Mouse (Mus musculus): ENCODE measurements around the gene I830077J02Rik. TPM values are rescaled to one million over a fixed set of nuclear protein-coding genes. Genes with fewer than 3 reads are reported as not detected.

I830077J02Rik gene
- polyA plus RNA-seq, 1 experiment from 2014 or later: 1.4 TPM

DNA sequence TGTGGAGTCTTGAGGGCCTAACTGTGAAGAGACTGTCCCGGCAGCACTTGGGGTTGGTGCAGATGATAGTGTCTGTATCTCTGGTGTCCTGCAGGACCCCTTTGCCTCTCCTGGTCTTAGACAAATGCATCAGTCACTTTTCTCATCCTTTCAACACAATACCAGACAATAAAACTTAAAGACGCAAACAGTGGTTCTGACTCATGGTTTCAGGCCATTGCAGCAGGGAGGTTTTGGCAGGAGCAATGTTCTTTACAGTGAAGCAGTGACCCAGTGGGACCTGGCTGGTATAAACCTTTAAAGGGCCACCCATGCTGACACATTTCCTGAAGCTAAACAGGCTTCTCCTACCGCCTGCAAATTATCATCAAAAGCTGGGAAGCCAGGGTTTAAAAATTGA is 41.3 kb downstream of the I830077J02Rik start:
- Histone ChIP-seq H3K4me2 (no peak overlapping the region), H3K9ac (no peak overlapping the region), H3K27me3 (replicated peaks) (no peaks in the 10 kb centered on the region), H3K4me1 (peaks cover 20% of the 10 kb centered on the region), H3K36me3 (no peaks in the 10 kb centered on the region), H3K27ac (0 out of 2 replicates have a peak overlapping the region, but pooled peaks have one; percentile 26), H3K9me3 (no peaks in the 10 kb centered on the region), H3K4me3 (replicated peaks) (no peak overlapping the region)
- ATAC-seq (ENCODE audit: insufficient read depth, low FRiP score, low read depth): no peak
- 63% methylated on average over 3 of the region's 3 CpGs for WGBS

GRCm38 (mm10) chr3:105890220-105890619 is 42.2 kb downstream of the I830077J02Rik start:
- H3K9me3 ChIP-seq: no peaks in the 10 kb centered on the region
- H3K27ac ChIP-seq: no peak overlapping the region
- H3K4me2 ChIP-seq: no peak overlapping the region
- ATAC-seq (ENCODE audit: insufficient read depth, low FRiP score, low read depth): no peak
- H3K4me1 ChIP-seq: peaks cover 19% of the 10 kb centered on the region
- no peaks in the 10 kb centered on the region for H3K36me3 ChIP-seq
- no peaks in the 10 kb centered on the region for H3K27me3 ChIP-seq (replicated peaks)
- 59% methylated on average over 4 of the region's 4 CpGs for WGBS
- no peak overlapping the region for H3K4me3 ChIP-seq (replicated peaks)
- no peak overlapping the region for H3K9ac ChIP-seq

GRCm38 (mm10) chr3:105888961-105889360 is 43.5 kb downstream of the I830077J02Rik start:
- Histone ChIP-seq H3K4me2 (no peak overlapping the region), H3K4me1 (peaks cover 6% of the 10 kb centered on the region), H3K36me3 (no peaks in the 10 kb centered on the region), H3K9me3 (no peaks in the 10 kb centered on the region), H3K9ac (no peak overlapping the region), H3K27me3 (replicated peaks) (no peaks in the 10 kb centered on the region), H3K27ac (no peak overlapping the region), H3K4me3 (replicated peaks) (no peak overlapping the region)
- no peak for ATAC-seq (ENCODE audit: insufficient read depth, low FRiP score, low read depth)
- WGBS: 76% methylated on average over 3 of the region's 3 CpGs

GRCm38 (mm10) chr3:105883111-105883510 is 49.4 kb downstream of the I830077J02Rik start:
- Histone ChIP-seq H3K4me2 (no peak overlapping the region), H3K4me1 (no peaks in the 10 kb centered on the region), H3K4me3 (replicated peaks) (no peak overlapping the region), H3K27ac (no peak overlapping the region), H3K36me3 (no peaks in the 10 kb centered on the region), H3K27me3 (replicated peaks) (no peaks in the 10 kb centered on the region), H3K9me3 (no peaks in the 10 kb centered on the region), H3K9ac (no peak overlapping the region)
- no peak for ATAC-seq (ENCODE audit: insufficient read depth, low FRiP score, low read depth)
- WGBS: 91% methylated on average over 2 of the region's 2 CpGs

GRCm38 (mm10) chr3:105882105-105882504 is 50.4 kb downstream of the I830077J02Rik start:
- Histone ChIP-seq H3K4me2 (no peak overlapping the region), H3K27ac (no peak overlapping the region), H3K36me3 (no peaks in the 10 kb centered on the region), H3K4me1 (no peaks in the 10 kb centered on the region), H3K9ac (no peak overlapping the region), H3K27me3 (replicated peaks) (no peaks in the 10 kb centered on the region), H3K4me3 (replicated peaks) (no peak overlapping the region), H3K9me3 (no peaks in the 10 kb centered on the region)
- WGBS: 85% methylated on average over 7 of the region's 7 CpGs
- no peak for ATAC-seq (ENCODE audit: insufficient read depth, low FRiP score, low read depth)

DNA sequence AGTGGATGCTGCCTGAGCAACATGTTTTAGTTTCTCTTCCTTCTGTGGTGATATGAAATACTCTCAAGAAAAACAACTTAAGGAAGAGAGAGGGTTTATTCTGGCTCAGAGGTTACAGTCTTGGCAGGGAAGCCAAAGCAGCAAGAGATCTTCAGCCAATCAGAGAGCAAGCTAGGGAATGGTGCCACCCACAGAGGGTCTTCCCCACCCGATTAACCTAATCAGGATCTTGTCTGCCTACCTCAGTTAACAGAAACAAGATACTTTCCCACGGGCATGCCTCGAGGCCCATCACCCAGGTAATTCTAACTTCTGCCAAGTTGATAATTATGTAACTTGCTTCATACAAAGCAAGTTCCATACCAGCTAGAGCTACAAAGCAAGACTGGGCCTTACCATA is 52.0 kb downstream of the I830077J02Rik start:
- Histone ChIP-seq H3K9ac (no peak overlapping the region), H3K4me3 (replicated peaks) (no peak overlapping the region), H3K4me1 (no peaks in the 10 kb centered on the region), H3K27ac (no peak overlapping the region), H3K4me2 (no peak overlapping the region), H3K36me3 (no peaks in the 10 kb centered on the region), H3K27me3 (replicated peaks) (no peaks in the 10 kb centered on the region), H3K9me3 (no peaks in the 10 kb centered on the region)
- 52% methylated on average over 3 of the region's 3 CpGs for WGBS
- ATAC-seq (ENCODE audit: insufficient read depth, low FRiP score, low read depth): no peak

DNA sequence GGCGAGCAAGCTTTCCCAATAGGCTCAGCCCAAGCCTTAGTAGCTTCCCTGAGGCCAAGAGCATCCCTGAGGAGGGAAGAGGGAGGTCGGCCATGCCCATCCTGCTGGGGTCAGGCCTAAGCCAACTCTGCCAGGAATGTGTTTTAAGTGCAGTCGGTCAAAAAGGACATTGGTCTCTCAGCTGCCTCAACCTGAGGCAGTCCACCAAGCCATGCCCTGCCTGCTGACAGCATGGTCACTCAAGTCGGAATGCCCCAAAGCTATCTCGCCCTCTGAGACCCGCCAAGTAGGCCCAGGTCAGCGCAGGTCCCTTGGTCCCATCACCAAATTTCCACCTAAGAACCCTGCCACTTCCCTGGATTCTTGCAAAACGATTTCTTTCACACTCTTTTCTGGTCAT is 53.7 kb downstream of the I830077J02Rik start:
- no peaks in the 10 kb centered on the region for H3K36me3 ChIP-seq
- no peaks in the 10 kb centered on the region for H3K9me3 ChIP-seq
- no peak overlapping the region for H3K9ac ChIP-seq
- H3K27me3 ChIP-seq (replicated peaks): no peaks in the 10 kb centered on the region
- no peak overlapping the region for H3K27ac ChIP-seq
- 87% methylated on average over 8 of the region's 8 CpGs for WGBS
- H3K4me3 ChIP-seq (replicated peaks): no peak overlapping the region
- ATAC-seq (ENCODE audit: insufficient read depth, low FRiP score, low read depth): no peak
- no peaks in the 10 kb centered on the region for H3K4me1 ChIP-seq
- no peak overlapping the region for H3K4me2 ChIP-seq

DNA sequence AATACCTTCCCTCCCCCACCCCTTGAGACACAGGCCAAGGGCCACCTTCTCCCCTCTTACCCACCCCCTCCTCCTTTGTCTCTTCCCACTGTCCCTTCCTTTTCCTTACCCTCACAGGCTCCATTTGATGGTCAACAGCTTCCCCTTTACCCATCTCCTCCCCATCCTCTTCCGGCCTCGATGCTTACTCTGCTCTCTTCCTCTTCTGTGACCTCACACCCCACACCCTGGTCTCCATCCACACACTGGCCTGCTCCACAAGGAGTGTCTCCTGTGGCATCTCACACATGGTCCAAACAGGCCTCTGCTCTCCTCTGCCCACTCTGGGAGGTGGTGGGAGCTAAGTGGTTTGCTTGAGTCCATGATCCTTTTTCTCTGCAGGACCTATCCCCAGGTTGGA is 54.5 kb downstream of the I830077J02Rik start:
- no peak overlapping the region for H3K4me3 ChIP-seq (replicated peaks)
- WGBS: 65% methylated on average over 2 of the region's 2 CpGs
- no peak overlapping the region for H3K4me2 ChIP-seq
- no peaks in the 10 kb centered on the region for H3K4me1 ChIP-seq
- no peaks in the 10 kb centered on the region for H3K9me3 ChIP-seq
- no peak overlapping the region for H3K9ac ChIP-seq
- H3K27me3 ChIP-seq (replicated peaks): no peaks in the 10 kb centered on the region
- ATAC-seq (ENCODE audit: insufficient read depth, low FRiP score, low read depth): no peak
- no peak overlapping the region for H3K27ac ChIP-seq
- H3K36me3 ChIP-seq: no peaks in the 10 kb centered on the region

- WGBS: 72% methylated on average over 6 of the region's 6 CpGs
- no peak overlapping the region for H3K4me3 ChIP-seq (replicated peaks)
- H3K4me1 ChIP-seq: peaks cover 2% of the 10 kb centered on the region; the same call in 1 of the 2 replicates
- no peak overlapping the region for H3K9ac ChIP-seq
- ATAC-seq (ENCODE audit: insufficient read depth, low FRiP score, low read depth): no peak
- H3K36me3 ChIP-seq: no peaks in the 10 kb centered on the region
- no peaks in the 10 kb centered on the region for H3K27me3 ChIP-seq (replicated peaks)
- no peak overlapping the region for H3K27ac ChIP-seq
- no peaks in the 10 kb centered on the region for H3K9me3 ChIP-seq
- no peak overlapping the region for H3K4me2 ChIP-seq
These were observed 55.1 kb downstream of the I830077J02Rik start for GRCm38 (mm10) chr3:105877252-105877803.

DNA sequence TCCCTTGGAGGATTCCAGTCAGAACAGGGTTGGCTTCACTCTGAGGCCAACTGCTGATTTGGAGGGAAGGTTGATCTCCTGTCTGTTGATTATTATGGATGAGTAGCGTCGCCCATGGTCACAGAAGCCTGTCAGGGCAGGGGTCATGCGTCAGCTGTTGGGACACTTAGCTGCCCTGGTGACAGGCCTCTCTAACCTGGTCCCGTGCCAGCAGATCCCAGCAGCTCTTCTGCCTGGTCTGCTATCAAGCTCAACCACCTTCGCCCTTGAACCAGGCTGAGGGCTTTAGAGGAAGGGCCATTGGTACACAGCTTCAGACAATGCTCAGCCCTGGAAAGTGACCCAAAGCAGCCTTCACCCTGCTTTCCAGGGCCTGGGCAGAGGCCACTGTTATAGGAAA is 56.4 kb downstream of the I830077J02Rik start:
- Histone ChIP-seq H3K4me2 (no peak overlapping the region), H3K27ac (no peak overlapping the region), H3K27me3 (replicated peaks) (no peaks in the 10 kb centered on the region), H3K4me1 (peaks cover 6% of the 10 kb centered on the region; the same call in 1 of the 2 replicates), H3K9me3 (no peaks in the 10 kb centered on the region), H3K4me3 (replicated peaks) (no peak overlapping the region), H3K9ac (no peak overlapping the region), H3K36me3 (no peaks in the 10 kb centered on the region)
- ATAC-seq (ENCODE audit: insufficient read depth, low FRiP score, low read depth): no peak
- 75% methylated on average over 5 of the region's 5 CpGs for WGBS

Other genes with a start within 250 kb of the I830077J02Rik start
- 35.1 and 38.4 TPM in 2 replicates for gene Ddx20, start 245.1 kb downstream of the I830077J02Rik start, polyA plus RNA-seq (2015; fragmentation: Nextera tagmentation; extraction: Ambion mirVana)
- 2.9 and 3.0 TPM in 2 replicates for gene Inka2, start 228.1 kb downstream of the I830077J02Rik start, polyA plus RNA-seq (2015; fragmentation: Nextera tagmentation; extraction: Ambion mirVana)
- 141 and 146 TPM in 2 replicates for gene Rap1a, start 131.3 kb downstream of the I830077J02Rik start, polyA plus RNA-seq (2015; fragmentation: Nextera tagmentation; extraction: Ambion mirVana)
- 0.71 and 0.82 TPM in 2 replicates for gene Adora3, start 61.8 kb downstream of the I830077J02Rik start, polyA plus RNA-seq (2015; fragmentation: Nextera tagmentation; extraction: Ambion mirVana)
- gene Tmigd3, start 61.8 kb downstream of the I830077J02Rik start, polyA plus RNA-seq (2015; fragmentation: Nextera tagmentation; extraction: Ambion mirVana): 0.45 and 0.46 TPM in 2 replicates
- gene Wdr77, start 26.7 kb upstream of the I830077J02Rik start, polyA plus RNA-seq (2015; fragmentation: Nextera tagmentation; extraction: Ambion mirVana): 118 and 125 TPM in 2 replicates
- gene Atp5f1, start 27.4 kb upstream of the I830077J02Rik start, polyA plus RNA-seq (2015; fragmentation: Nextera tagmentation; extraction: Ambion mirVana): 479 and 520 TPM in 2 replicates
- gene Ovgp1, start 41.0 kb upstream of the I830077J02Rik start, polyA plus RNA-seq (2015; fragmentation: Nextera tagmentation; extraction: Ambion mirVana): 0.86 and 1.2 TPM in 2 replicates
- 0.19 TPM in 1 of 2 replicates, not detected in the other for gene Pifo, start 82.0 kb upstream of the I830077J02Rik start, polyA plus RNA-seq (2015; fragmentation: Nextera tagmentation; extraction: Ambion mirVana)
- gene Chil5, start 100.2 kb upstream of the I830077J02Rik start, polyA plus RNA-seq (2015; fragmentation: Nextera tagmentation; extraction: Ambion mirVana): 0.21 TPM in 1 of 2 replicates, not detected in the other
- gene Chia1, start 180.6 kb upstream of the I830077J02Rik start, polyA plus RNA-seq (2015; fragmentation: Nextera tagmentation; extraction: Ambion mirVana): 0.10 and 0.24 TPM in 2 replicates
- 1.0 and 1.3 TPM in 2 replicates for gene Chil3, start 234.9 kb upstream of the I830077J02Rik start, polyA plus RNA-seq (2015; fragmentation: Nextera tagmentation; extraction: Ambion mirVana)